Comparison of ENCODE assay signal across 31 mouse cellular contexts in the genomic region with DNA sequence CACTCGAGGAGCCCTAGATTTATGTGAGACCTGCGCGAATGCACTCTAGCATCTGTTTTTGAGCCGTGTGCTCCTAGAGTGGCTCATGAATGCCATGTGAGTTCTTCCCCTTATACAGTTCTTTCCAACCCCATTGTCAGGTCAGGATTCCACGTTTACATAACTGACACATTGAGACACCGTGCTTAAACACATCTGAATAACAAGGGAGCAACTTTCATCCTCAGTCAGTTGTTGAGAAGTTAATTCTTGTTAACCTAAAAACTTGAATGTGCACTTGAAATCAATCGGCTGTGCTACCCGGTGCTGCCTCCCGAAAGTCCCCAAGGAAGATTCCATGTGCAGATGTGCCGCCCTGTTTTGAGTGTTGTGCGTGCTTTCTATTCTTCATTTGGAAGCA.
"Had no signal": no experiment of that assay in that cellular context is flagged by ENCODE, and none has a peak within 500 bp of the region (broad histone marks: within the 10 kb centered on the region; RNA-seq: fewer than 3 reads in every experiment).

No protein-coding gene starts in this region.

- H3K36me3 ChIP-seq: limb, embryonic 10.5 days; limb, embryonic 12.5 days; limb, embryonic 13.5 days; limb, embryonic 15.5 days; liver, embryonic 12.5 days; liver, embryonic 13.5 days; liver, embryonic 15.5 days; lung, embryonic 15.5 days; midbrain, embryonic 10.5 days; midbrain, embryonic 12.5 days; midbrain, embryonic 13.5 days; midbrain, embryonic 15.5 days; neural tube, embryonic 12.5 days; neural tube, embryonic 13.5 days had no signal

- DNase-seq: left cerebral cortex, postnatal 4 days; liver; liver, embryonic 13.5 days; liver, postnatal 0 days; lung, adult 18-20 months; lung, adult 2 months; lung, embryonic 14.5 days; lung, postnatal 10 days; lung, postnatal 14 days; lung, postnatal 36 days; lung, postnatal 4 days; midbrain, embryonic 14.5 days had no signal

- H3K27ac ChIP-seq: limb, embryonic 10.5 days; limb, embryonic 12.5 days; limb, embryonic 13.5 days; limb, embryonic 15.5 days; liver, embryonic 12.5 days; liver, embryonic 13.5 days; liver, embryonic 14.5 days; liver, embryonic 15.5 days; lung, embryonic 15.5 days; macrophage; midbrain, embryonic 10.5 days; midbrain, embryonic 12.5 days; midbrain, embryonic 13.5 days; midbrain, embryonic 15.5 days; neural tube, embryonic 12.5 days; neural tube, embryonic 13.5 days had no signal

- H3K9ac ChIP-seq: limb, embryonic 12.5 days; limb, embryonic 13.5 days; limb, embryonic 15.5 days; liver, embryonic 12.5 days; liver, embryonic 13.5 days; liver, embryonic 14.5 days; liver, embryonic 15.5 days; liver, postnatal 0 days; lung, embryonic 14.5 days; lung, embryonic 15.5 days; midbrain, embryonic 12.5 days; midbrain, embryonic 13.5 days; midbrain, embryonic 15.5 days; neural tube, embryonic 12.5 days; neural tube, embryonic 13.5 days had no signal

- ATAC-seq: liver, embryonic 12.5 days; liver, postnatal 0 days; lung, postnatal 0 days; midbrain, embryonic 13.5 days; midbrain, embryonic 15.5 days; midbrain, embryonic 16.5 days had no signal

- H3K4me1 ChIP-seq: limb, embryonic 10.5 days; limb, embryonic 12.5 days; limb, embryonic 13.5 days; liver, embryonic 12.5 days; liver, embryonic 13.5 days; liver, embryonic 15.5 days; megakaryocyte, embryonic 14.5 days; midbrain, embryonic 10.5 days; midbrain, embryonic 12.5 days; midbrain, embryonic 13.5 days; midbrain, embryonic 15.5 days; neural tube, embryonic 12.5 days; neural tube, embryonic 13.5 days had no signal

- H3K9me3 ChIP-seq: limb, embryonic 10.5 days; limb, embryonic 12.5 days; limb, embryonic 13.5 days; limb, embryonic 15.5 days; liver, embryonic 12.5 days; liver, embryonic 13.5 days; liver, embryonic 15.5 days; lung, embryonic 15.5 days; midbrain, embryonic 10.5 days; midbrain, embryonic 12.5 days; midbrain, embryonic 13.5 days; midbrain, embryonic 15.5 days; neural tube, embryonic 12.5 days; neural tube, embryonic 13.5 days had no signal

- H3K4me3 ChIP-seq: limb, embryonic 10.5 days; limb, embryonic 12.5 days; limb, embryonic 13.5 days; limb, embryonic 15.5 days; liver, embryonic 12.5 days; liver, embryonic 13.5 days; liver, embryonic 15.5 days; lung, embryonic 15.5 days; megakaryocyte, embryonic 14.5 days; midbrain, embryonic 10.5 days; midbrain, embryonic 12.5 days; midbrain, embryonic 13.5 days; midbrain, embryonic 15.5 days; myocyte; neural tube, embryonic 12.5 days; neural tube, embryonic 13.5 days had no signal
